Mouse (Mus musculus): ENCODE measurements around the gene Fbxo11. TPM values are rescaled to one million over a fixed set of nuclear protein-coding genes. Genes with fewer than 3 reads are reported as not detected.

The Fbxo11 gene
- polyA plus RNA-seq, 1 experiment, result 110 TPM

GRCm38 (mm10) chr17:88057846-88058245, 7.2 kb downstream of the Fbxo11 start:
- TF ChIP-seq CTCF (IDR thresholded peaks at IDR 0.05; ENCODE audit: borderline replicate concordance, insufficient read depth, low read length) (no peak), POLR2A (IDR thresholded peaks at IDR 0.05; ENCODE audit: low read depth, low read length) (no peak)
- Histone ChIP-seq H3K4me1 (ENCODE audit: control insufficient read depth, insufficient read depth, low read length) (peaks cover 9% of the 10 kb centered on the region), H3K27ac (ENCODE audit: insufficient read depth, low read length) (no peak overlapping the region), H3K4me3 (ENCODE audit: insufficient read depth, low read length) (no peak overlapping the region)

DNA sequence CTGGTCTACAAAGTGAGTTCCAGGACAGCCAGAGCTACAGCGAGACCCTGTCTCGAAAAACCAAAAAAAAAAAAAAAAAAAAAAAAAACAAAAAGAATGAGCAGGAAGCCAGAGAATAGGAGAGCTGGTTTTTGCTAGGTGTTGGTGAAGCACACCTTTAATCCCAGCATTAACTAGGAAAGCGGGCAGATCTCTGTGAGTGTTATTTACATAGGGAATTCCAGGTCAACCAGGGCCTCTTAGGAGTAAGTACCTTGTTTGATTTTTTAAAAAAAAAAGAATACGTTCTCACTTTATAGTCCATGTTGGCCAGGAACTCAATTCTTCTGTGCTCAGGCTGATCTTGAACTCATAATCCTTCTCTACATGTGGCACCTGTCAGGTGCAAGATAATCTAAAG, 13.4 kb downstream of the Fbxo11 start:
- no peak overlapping the region for H3K27ac ChIP-seq (ENCODE audit: insufficient read depth, low read length)
- no peak overlapping the region for H3K4me3 ChIP-seq (ENCODE audit: insufficient read depth, low read length)
- TF ChIP-seq POLR2A (IDR thresholded peaks at IDR 0.05; ENCODE audit: low read depth, low read length) (no peak), CTCF (IDR thresholded peaks at IDR 0.05; ENCODE audit: borderline replicate concordance, insufficient read depth, low read length) (no peak)
- H3K4me1 ChIP-seq (ENCODE audit: control insufficient read depth, insufficient read depth, low read length), result 0 out of 2 replicates have a peak, but pooled peaks cover 2% of the 10 kb centered on the region

GRCm38 (mm10) chr17:88050892-88051291, 14.2 kb downstream of the Fbxo11 start:
- no peak for TF ChIP-seq POLR2A (IDR thresholded peaks at IDR 0.05; ENCODE audit: low read depth, low read length)
- no peak for TF ChIP-seq CTCF (IDR thresholded peaks at IDR 0.05; ENCODE audit: borderline replicate concordance, insufficient read depth, low read length)
- 0 out of 2 replicates have a peak, but pooled peaks cover 2% of the 10 kb centered on the region for H3K4me1 ChIP-seq (ENCODE audit: control insufficient read depth, insufficient read depth, low read length)
- H3K27ac ChIP-seq (ENCODE audit: insufficient read depth, low read length), result no peak overlapping the region

DNA sequence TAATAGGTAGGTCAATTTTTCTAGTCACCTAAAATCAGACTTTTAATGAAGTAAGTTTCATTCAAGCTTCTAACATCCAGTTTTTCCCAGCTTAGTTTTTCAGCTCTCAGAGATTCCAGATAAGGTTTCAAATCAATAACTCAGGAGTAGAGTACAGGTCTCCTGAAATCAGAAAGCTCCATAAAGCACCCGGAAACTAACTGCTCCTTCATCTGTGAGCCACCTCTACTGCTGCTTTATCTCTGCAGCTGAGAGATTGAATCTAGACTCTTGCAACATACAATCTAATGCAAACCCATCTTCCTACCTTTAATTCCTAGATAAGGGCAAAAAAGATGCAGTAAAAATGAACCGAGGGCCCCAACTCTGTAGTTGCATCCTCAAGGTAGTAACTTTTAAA, 14.8 kb downstream of the Fbxo11 start:
- Histone ChIP-seq H3K4me1 (ENCODE audit: control insufficient read depth, insufficient read depth, low read length) (no peaks in the 10 kb centered on the region), H3K4me3 (ENCODE audit: insufficient read depth, low read length) (no peak overlapping the region), H3K27ac (ENCODE audit: insufficient read depth, low read length) (no peak overlapping the region)
- TF ChIP-seq CTCF (IDR thresholded peaks at IDR 0.05; ENCODE audit: borderline replicate concordance, insufficient read depth, low read length) (no peak), POLR2A (IDR thresholded peaks at IDR 0.05; ENCODE audit: low read depth, low read length) (no peak)

More at GRCm38 (mm10) chr17:88050892-88051291, 14.2 kb downstream of the Fbxo11 start:
- no peak overlapping the region for H3K4me3 ChIP-seq (ENCODE audit: insufficient read depth, low read length)

DNA sequence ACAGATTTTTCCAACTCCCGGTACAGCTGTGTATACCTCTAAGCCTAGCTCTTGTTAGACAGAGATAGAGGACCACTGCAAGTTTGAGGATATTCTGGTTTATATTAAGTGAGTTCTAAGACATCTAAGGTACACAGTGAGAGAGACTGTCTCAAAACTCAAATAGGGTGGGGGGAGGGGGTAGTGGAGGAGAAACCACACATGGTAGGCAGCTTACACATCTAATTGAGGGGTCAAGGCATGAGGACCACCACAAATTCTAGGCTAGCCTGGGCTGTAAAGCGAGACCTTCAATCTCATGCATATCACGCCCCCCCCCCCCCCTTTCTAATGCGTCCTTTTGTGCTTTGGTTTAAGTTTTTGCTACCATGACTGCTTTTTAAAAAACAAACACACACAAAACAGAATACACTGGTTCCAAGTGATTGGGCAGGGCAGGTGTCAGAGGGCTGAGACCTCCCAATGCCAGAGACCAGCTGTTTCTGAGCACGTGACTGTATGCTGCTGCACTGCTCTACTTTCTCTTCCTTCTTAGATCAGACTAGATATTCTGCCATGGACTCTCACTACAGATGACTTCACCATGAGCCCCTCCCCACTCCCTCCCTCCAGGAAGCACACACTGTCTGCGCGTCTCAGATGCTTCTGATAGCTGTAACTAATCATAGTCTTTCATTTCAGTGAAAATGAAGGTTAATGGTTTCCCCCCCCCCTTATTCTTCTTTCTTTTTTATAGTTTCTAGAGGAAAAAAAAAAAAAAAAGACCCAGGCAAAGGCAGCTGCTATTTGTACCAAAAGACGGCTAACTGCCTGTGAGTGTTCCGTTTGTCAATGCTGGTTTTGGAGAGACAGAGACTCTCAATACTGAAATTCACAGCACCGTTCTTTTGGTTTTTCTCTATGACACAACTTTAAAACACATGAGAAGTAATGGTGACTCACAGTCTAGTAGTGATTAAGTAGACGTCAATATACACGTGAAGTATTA, 22.7 kb downstream of the Fbxo11 start:
- H3K4me3 ChIP-seq (ENCODE audit: insufficient read depth, low read length), result no peak overlapping the region
- no peak for TF ChIP-seq POLR2A (IDR thresholded peaks at IDR 0.05; ENCODE audit: low read depth, low read length)
- no peak for TF ChIP-seq CTCF (IDR thresholded peaks at IDR 0.05; ENCODE audit: borderline replicate concordance, insufficient read depth, low read length)

DNA sequence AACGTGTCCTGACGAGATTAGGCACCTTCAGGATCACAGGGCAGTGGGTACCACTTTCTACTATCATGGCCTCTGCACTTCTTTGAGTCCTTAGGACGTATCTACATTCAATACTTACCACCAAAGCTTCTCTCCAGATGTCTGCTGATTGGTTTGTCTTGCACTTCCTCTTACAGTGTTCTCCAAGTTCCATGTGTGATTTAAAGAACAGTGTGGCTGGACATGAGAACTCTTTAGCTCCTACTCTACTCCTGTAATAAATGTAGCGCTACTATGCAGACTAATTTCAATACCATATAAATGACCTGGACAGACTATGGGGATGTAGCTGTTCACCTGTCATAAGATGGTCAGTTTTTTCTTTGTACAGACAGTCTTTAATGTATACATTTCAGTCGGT, 24.3 kb downstream of the Fbxo11 start:
- TF ChIP-seq POLR2A (IDR thresholded peaks at IDR 0.05; ENCODE audit: low read depth, low read length), result no peak
- no peaks in the 10 kb centered on the region for H3K4me1 ChIP-seq (ENCODE audit: control insufficient read depth, insufficient read depth, low read length)
- no peak overlapping the region for H3K4me3 ChIP-seq (ENCODE audit: insufficient read depth, low read length)
- no peak overlapping the region for H3K27ac ChIP-seq (ENCODE audit: insufficient read depth, low read length)

More for the DNA sequence above, 22.7 kb downstream of the Fbxo11 start:
- H3K27ac ChIP-seq (ENCODE audit: insufficient read depth, low read length), result no peak overlapping the region
- no peaks in the 10 kb centered on the region for H3K4me1 ChIP-seq (ENCODE audit: control insufficient read depth, insufficient read depth, low read length)

- no peaks in the 10 kb centered on the region for H3K4me1 ChIP-seq (ENCODE audit: control insufficient read depth, insufficient read depth, low read length)
- TF ChIP-seq CTCF (IDR thresholded peaks at IDR 0.05; ENCODE audit: borderline replicate concordance, insufficient read depth, low read length) (no peak), POLR2A (IDR thresholded peaks at IDR 0.05; ENCODE audit: low read depth, low read length) (no peak)
- H3K27ac ChIP-seq (ENCODE audit: insufficient read depth, low read length), result no peak overlapping the region
- no peak overlapping the region for H3K4me3 ChIP-seq (ENCODE audit: insufficient read depth, low read length)
Measured at GRCm38 (mm10) chr17:88034418-88034817, 30.7 kb downstream of the Fbxo11 start.

GRCm38 (mm10) chr17:88031755-88032154, 33.3 kb downstream of the Fbxo11 start:
- no peaks in the 10 kb centered on the region for H3K4me1 ChIP-seq (ENCODE audit: control insufficient read depth, insufficient read depth, low read length)
- no peak for TF ChIP-seq CTCF (IDR thresholded peaks at IDR 0.05; ENCODE audit: borderline replicate concordance, insufficient read depth, low read length)
- TF ChIP-seq POLR2A (IDR thresholded peaks at IDR 0.05; ENCODE audit: low read depth, low read length), result no peak
- no peak overlapping the region for H3K27ac ChIP-seq (ENCODE audit: insufficient read depth, low read length)
- H3K4me3 ChIP-seq (ENCODE audit: insufficient read depth, low read length), result no peak overlapping the region

DNA sequence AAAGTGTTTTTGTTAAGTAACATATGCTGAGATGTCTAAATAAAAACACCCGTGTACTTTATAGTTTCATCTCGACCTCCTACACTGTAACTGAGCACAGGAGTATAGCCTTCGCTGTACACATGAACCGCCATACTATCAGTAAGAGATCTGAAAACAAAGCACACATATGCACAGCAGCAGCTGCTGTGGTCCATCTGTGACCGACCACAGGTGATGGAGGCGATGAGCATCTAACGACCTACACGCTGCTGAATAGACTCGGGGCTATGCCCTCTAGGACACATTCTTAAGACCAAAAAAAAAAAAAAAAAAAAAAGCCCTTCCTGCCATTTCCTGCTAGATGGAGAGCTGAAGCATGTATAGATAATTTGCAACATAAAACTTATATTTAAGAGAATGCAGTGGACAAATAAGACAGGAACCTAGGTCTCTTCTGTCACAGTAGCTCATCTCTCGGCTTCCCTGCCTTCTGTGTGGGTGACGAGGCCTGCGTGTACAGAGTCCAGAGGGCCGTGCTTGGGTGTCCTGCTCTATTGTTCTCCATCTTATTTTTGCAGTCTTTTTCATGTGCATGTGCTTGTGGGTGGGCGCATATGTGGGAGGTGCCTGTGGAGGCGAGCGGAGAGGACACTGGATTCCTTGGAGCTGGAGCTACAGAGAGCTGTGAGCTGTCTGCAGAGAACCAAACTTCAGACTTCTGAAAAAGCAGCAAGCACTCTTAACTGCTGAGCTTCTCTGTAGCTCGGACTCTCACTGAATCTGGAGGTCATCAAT, 35.7 kb downstream of the Fbxo11 start:
- Histone ChIP-seq H3K4me3 (ENCODE audit: insufficient read depth, low read length) (no peak overlapping the region), H3K27ac (ENCODE audit: insufficient read depth, low read length) (no peak overlapping the region), H3K4me1 (ENCODE audit: control insufficient read depth, insufficient read depth, low read length) (no peaks in the 10 kb centered on the region)
- TF ChIP-seq CTCF (IDR thresholded peaks at IDR 0.05; ENCODE audit: borderline replicate concordance, insufficient read depth, low read length) (no peak), POLR2A (IDR thresholded peaks at IDR 0.05; ENCODE audit: low read depth, low read length) (no peak)
